Mouse (Mus musculus): ENCODE measurements around the gene Sema3b.

DNA sequence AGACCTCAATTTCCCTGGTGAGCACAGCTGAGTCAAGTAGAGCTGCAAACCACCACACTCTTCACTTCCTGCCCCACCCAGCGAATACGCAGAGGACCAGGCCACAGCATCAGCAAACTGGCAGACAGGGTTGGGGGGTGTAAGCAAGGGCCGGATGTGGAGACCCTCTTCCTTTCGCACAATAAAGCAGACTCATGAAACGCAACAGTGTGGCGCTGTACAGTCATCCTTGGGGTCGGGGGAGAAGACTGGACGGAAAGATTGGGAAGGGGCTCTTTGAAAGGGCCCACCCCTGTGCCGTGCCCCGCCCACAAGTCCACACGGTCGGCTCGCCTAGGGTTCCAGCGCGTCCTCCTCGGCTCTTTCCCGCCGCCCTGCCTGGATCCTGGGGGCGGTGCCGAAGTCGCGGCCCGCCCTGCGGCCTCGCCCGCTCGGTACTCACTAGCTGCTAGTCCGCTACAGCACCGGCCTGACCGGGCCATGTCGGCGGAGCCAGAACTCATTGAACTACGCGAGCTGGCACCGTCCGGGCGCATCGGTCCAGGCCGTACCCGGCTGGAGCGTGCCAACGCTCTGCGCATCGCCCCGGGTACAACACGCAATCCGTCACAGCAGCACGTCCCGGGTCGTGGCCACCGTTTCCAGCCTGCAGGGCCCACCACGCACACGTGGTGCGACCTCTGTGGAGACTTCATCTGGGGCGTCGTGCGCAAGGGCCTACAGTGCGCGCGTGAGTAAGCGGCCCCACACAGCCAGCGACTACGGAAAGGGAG lies 57.7 kb downstream of the Sema3b start, which contains the start of gene Rassf1:
- TF ChIP-seq CTCF (IDR thresholded peaks at IDR 0.05; ENCODE audit: borderline replicate concordance, insufficient read depth, low read depth, low read length) (no peak), POLR2A (IDR thresholded peaks at IDR 0.05; ENCODE audit: borderline replicate concordance, insufficient read depth, low read length) (no peak)
